27 mouse cellular contexts compared by ENCODE assay signal in genomic region chr13:94668276-94668675, GRCm38 (mm10).
DNase-seq lines count a peak whose midpoint lies in the region; ATAC-seq and TF ChIP-seq lines count a peak whose summit lies in the region.
"Had no signal": no experiment of that assay in that cellular context is flagged by ENCODE, and none has a peak within 500 bp of the region (broad histone marks: within the 10 kb centered on the region; RNA-seq: fewer than 3 reads in every experiment).

No protein-coding gene starts in this region.

- peaks cover 6% of the 10 kb centered on the region; the same call in 1 of the 2 replicates for H3K4me1 ChIP-seq in midbrain, embryonic 11.5 days (ENCODE audit: control insufficient read depth, insufficient read depth, low read length)
- peaks cover 18% of the 10 kb centered on the region for H3K4me1 ChIP-seq in midbrain, embryonic 10.5 days
- H3K4me1 ChIP-seq in stomach, embryonic 14.5 days (ENCODE audit: control insufficient read depth, insufficient read depth, low read length): no peaks in the 10 kb centered on the region
- no peaks in the 10 kb centered on the region for H3K4me1 ChIP-seq in stomach, postnatal 0 days (replicated peaks; ENCODE audit: control insufficient read depth, insufficient read depth)
- H3K4me1 ChIP-seq: embryonic facial prominence, embryonic 13.5 days; forebrain, embryonic 15.5 days; hindbrain, embryonic 13.5 days had no signal

- no peaks in the 10 kb centered on the region for H3K36me3 ChIP-seq in midbrain, embryonic 11.5 days (ENCODE audit: control insufficient read depth, insufficient read depth, low read length)
- no peaks in the 10 kb centered on the region for H3K36me3 ChIP-seq in midbrain, embryonic 10.5 days
- no peaks in the 10 kb centered on the region for H3K36me3 ChIP-seq in stomach, embryonic 14.5 days (ENCODE audit: control insufficient read depth, insufficient read depth, low read length)
- H3K36me3 ChIP-seq in stomach, postnatal 0 days (ENCODE audit: control insufficient read depth, insufficient read depth, low read length): no peaks in the 10 kb centered on the region
- H3K36me3 ChIP-seq: embryonic facial prominence, embryonic 10.5 days; embryonic facial prominence, embryonic 13.5 days; forebrain, embryonic 12.5 days; forebrain, embryonic 15.5 days; hindbrain, embryonic 10.5 days; hindbrain, embryonic 13.5 days had no signal

- H3K27me3 ChIP-seq in midbrain, embryonic 11.5 days (ENCODE audit: control insufficient read depth, insufficient read depth, low read length): peaks cover 75% of the 10 kb centered on the region
- peaks cover 100% of the 10 kb centered on the region for H3K27me3 ChIP-seq in midbrain, embryonic 10.5 days (ENCODE audit: low read depth, poor library complexity, severe bottlenecking)
- H3K27me3 ChIP-seq in stomach, embryonic 14.5 days (ENCODE audit: control insufficient read depth, insufficient read depth, low read length): no peaks in the 10 kb centered on the region
- H3K27me3 ChIP-seq in stomach, postnatal 0 days (ENCODE audit: control insufficient read depth, insufficient read depth, low read length): no peaks in the 10 kb centered on the region
- H3K27me3 ChIP-seq: CH12.LX had no signal

- TF ChIP-seq EP300 in stomach, postnatal 0 days (optimal IDR thresholded peaks at IDR 0.05): no peak

- no peaks in the 10 kb centered on the region for H3K9me3 ChIP-seq in midbrain, embryonic 11.5 days (ENCODE audit: control insufficient read depth, low read length)
- no peaks in the 10 kb centered on the region for H3K9me3 ChIP-seq in midbrain, embryonic 10.5 days (replicated peaks)
- H3K9me3 ChIP-seq in stomach, embryonic 14.5 days (ENCODE audit: control insufficient read depth, low read depth, low read length): no peaks in the 10 kb centered on the region
- H3K9me3 ChIP-seq in stomach, postnatal 0 days (ENCODE audit: control insufficient read depth, low read length): no peaks in the 10 kb centered on the region
- H3K9me3 ChIP-seq: embryonic facial prominence, embryonic 10.5 days; embryonic facial prominence, embryonic 13.5 days; forebrain, embryonic 12.5 days; forebrain, embryonic 15.5 days; hindbrain, embryonic 10.5 days; hindbrain, embryonic 13.5 days had no signal

- no peak for TF ChIP-seq CTCF in stomach, postnatal 0 days (IDR thresholded peaks at IDR 0.05; ENCODE audit: low read depth)

- no peak overlapping the region for H3K4me3 ChIP-seq in midbrain, embryonic 11.5 days (ENCODE audit: low read depth, low read length)
- H3K4me3 ChIP-seq in midbrain, embryonic 10.5 days: no peak overlapping the region
- no peak overlapping the region for H3K4me3 ChIP-seq in stomach, embryonic 14.5 days (ENCODE audit: low read depth, low read length)
- H3K4me3 ChIP-seq in stomach, postnatal 0 days (ENCODE audit: low read depth, low read length): no peak overlapping the region
- H3K4me3 ChIP-seq: embryonic facial prominence, embryonic 10.5 days; embryonic facial prominence, embryonic 13.5 days; erythroblast, embryonic 14.5 days; forebrain, embryonic 12.5 days; forebrain, embryonic 15.5 days; hindbrain, embryonic 10.5 days; hindbrain, embryonic 13.5 days had no signal

- intact Hi-C loops in gastrocnemius, postnatal 14 days (cut with DNase I; ENCODE audit: low total_unique reads): no loop called here

- no peak overlapping the region for H3K27ac ChIP-seq in midbrain, embryonic 11.5 days (ENCODE audit: low read depth, low read length)
- H3K27ac ChIP-seq in midbrain, embryonic 10.5 days (replicated peaks): no peak overlapping the region
- H3K27ac ChIP-seq in stomach, embryonic 14.5 days (ENCODE audit: low read length): no peak overlapping the region
- no peak overlapping the region for H3K27ac ChIP-seq in stomach, postnatal 0 days (replicated peaks)
- H3K27ac ChIP-seq: embryonic facial prominence, embryonic 10.5 days; embryonic facial prominence, embryonic 13.5 days; forebrain, embryonic 12.5 days; forebrain, embryonic 15.5 days; hindbrain, embryonic 10.5 days; hindbrain, embryonic 13.5 days had no signal

- ATAC-seq in midbrain, embryonic 11.5 days (ENCODE audit: low FRiP score): no peak
- ATAC-seq in stomach, embryonic 14.5 days (ENCODE audit: insufficient number of reproducible peaks, insufficient read depth, low FRiP score, low read depth): peak; percentile 33; the same call in 1 of the 2 replicates
- ATAC-seq in stomach, postnatal 0 days (ENCODE audit: low FRiP score, low TSS enrichment): no peak
- ATAC-seq: forebrain, embryonic 15.5 days; hindbrain, embryonic 16.5 days had no signal

- no peak overlapping the region for H3K9ac ChIP-seq in midbrain, embryonic 11.5 days (ENCODE audit: low read length)
- H3K9ac ChIP-seq in stomach, embryonic 14.5 days (replicated peaks; ENCODE audit: low read depth, low read length): no peak overlapping the region
- H3K9ac ChIP-seq in stomach, postnatal 0 days (ENCODE audit: low read length): no peak overlapping the region
- H3K9ac ChIP-seq: embryonic facial prominence, embryonic 13.5 days; forebrain, embryonic 12.5 days; forebrain, embryonic 15.5 days had no signal

- peak; percentile 87 for DNase-seq in midbrain, embryonic 11.5 days (ENCODE audit: low spot score, missing footprints)
- no peak for DNase-seq in midbrain, embryonic 10.5 days (ENCODE audit: low spot score)
- DNase-seq in stomach, postnatal 0 days (ENCODE audit: low spot score): no peak
- peak; percentile 79 for DNase-seq in ZHBTc4 (ENCODE audit: low read depth, low spot score)
- no peak for DNase-seq in gastrocnemius, postnatal 14 days
- no peak for DNase-seq in liver
- DNase-seq: adrenal gland, adult 2 months; adrenal gland, postnatal 14 days; B cell, adult 2 months; cerebellum, adult 11-12 months; cerebellum, adult 8-10 months; cerebellum, postnatal 10 days; cerebellum, postnatal 36 days; embryo, embryonic 11 days; gastrocnemius, postnatal 36 days; heart, postnatal 36 days had no signal

- 17% methylated on average over 5 of the region's 5 CpGs for WGBS in midbrain, embryonic 11.5 days
- 23% methylated on average over 5 of the region's 5 CpGs for WGBS in midbrain, embryonic 10.5 days
- 50% methylated on average over 5 of the region's 5 CpGs for WGBS in stomach, embryonic 14.5 days
- WGBS in stomach, postnatal 0 days: 37% methylated on average over 5 of the region's 5 CpGs

- no peak overlapping the region for H3K4me2 ChIP-seq in midbrain, embryonic 11.5 days
- H3K4me2 ChIP-seq in stomach, embryonic 14.5 days (replicated peaks; ENCODE audit: low read depth, low read length): no peak overlapping the region
- no peak overlapping the region for H3K4me2 ChIP-seq in stomach, postnatal 0 days (replicated peaks; ENCODE audit: low read depth)
- H3K4me2 ChIP-seq: embryonic facial prominence, embryonic 13.5 days; forebrain, embryonic 12.5 days; forebrain, embryonic 15.5 days; heart, embryonic 11.5 days; hindbrain, embryonic 13.5 days had no signal

Comparison
In these comparisons a context has a peak if more than half of its experiments do, and no peak if none do; other contexts are left out.
1. DNase-seq: peak in midbrain, embryonic 11.5 days (single experiment) and ZHBTc4 (single experiment); none in midbrain, embryonic 10.5 days (single experiment), stomach, postnatal 0 days (single experiment), gastrocnemius, postnatal 14 days (single experiment) and liver (single experiment).